Mouse (Mus musculus): ENCODE data around the gene Prkg1.
"Not testable (repeated sequence)": the region's sequence is repeated elsewhere in the genome, so short reads cannot be mapped to it uniquely, and the experiment has no call there.

The Prkg1 gene

DNA sequence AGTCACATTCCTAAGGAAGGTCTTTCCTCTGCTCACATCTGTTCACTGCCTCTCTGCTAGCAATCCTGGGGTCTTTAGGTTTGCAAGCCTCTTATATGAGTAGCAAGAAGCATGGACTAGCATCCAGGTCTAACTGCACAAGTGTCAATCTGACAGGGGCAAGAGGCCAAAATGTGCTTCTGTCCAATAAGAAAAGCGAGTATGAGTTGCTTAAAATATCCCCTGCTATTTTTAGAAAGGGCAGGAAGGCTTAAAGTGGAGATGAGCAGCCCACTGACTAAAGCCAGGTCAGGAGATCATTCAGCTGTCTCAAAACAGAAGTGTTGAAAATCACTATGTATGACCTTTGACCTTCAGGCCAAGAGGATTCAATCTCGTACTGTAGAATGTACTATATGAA, 1139.4 kb downstream of the Prkg1 start:
- DNase-seq (ENCODE audit: low spot score in 2 of 2), result no peak

- no peak for DNase-seq (ENCODE audit: low spot score in 2 of 2)
Measured at GRCm38 (mm10) chr19:30623620-30624019, 1141.2 kb downstream of the Prkg1 start.

DNA sequence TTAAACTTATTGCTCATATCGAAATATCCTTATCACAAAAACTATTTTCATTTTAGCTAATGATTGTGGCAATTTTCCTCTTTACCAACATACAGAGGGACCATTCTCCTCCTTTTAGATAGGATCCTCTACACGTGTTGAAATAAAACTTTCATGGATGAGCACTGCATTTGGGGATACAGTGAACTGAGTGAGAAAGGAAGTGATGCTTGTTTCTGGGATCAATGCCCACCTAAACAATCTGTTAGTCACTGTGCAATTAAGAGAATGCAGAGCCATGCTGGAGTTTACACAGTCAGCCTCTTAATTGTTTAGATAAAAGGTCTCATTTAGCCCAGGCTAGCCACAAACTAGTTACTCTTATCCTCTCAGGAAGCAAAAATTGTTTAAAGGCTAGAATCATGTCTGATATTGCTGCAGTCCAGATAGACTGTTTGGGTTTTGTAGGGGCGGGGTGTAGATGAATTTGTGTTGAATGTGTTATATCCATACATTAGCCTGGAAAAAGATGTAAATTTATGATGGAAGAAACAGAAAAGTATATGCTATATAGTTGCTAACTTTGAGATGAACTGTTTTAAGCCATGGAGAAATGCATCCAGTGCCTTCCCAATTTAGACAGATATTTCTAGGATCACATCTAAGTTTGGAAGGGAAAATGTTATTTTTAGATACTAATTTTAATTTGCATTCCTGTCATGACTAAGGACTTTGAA, 1151.5 kb downstream of the Prkg1 start:
- DNase-seq (ENCODE audit: low spot score in 2 of 2), result no peak

DNA sequence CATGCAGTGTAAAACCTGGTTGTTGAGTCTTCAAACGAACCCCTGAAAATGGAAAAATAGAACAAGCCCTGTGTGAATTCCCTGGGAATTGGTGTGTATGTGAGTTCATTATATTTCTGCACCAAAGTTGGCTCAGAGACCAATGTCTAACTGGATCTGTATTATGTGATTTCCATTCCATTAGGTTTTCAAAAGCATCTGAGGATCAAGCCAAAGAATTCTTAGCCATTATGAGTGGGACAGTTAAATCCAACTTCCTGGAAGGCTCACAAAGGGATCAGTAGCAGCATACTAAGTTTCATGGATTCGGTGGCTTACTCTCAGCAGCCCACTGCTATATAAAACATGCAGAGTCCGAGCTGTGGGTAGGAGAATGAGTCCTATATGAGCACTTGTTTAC, 1178.5 kb downstream of the Prkg1 start:
- DNase-seq (ENCODE audit: low spot score in 2 of 2), result no peak

GRCm38 (mm10) chr19:30564516-30564915, 1200.3 kb downstream of the Prkg1 start:
- DNase-seq (ENCODE audit: low spot score in 2 of 2), result no peak

DNA sequence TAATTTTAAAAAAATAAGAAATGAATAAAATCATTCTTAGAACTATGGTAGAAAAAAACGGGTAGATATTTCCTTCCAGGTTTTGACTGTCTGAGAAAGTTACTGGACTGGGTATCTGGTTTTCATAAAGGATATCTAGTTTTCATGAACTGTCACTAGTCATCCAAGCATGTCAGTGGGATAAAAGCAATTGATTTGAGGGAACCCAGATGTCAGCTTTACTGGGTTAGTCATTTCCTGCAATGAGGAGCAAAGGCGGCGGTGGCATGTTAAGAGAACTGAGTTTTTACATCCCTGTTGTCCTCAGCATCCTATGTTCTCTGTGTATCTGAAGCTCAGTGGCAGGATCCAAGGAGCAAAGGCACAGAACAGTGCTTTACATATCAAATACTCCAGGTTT, 1201.0 kb downstream of the Prkg1 start:
- DNase-seq (ENCODE audit: low spot score in 2 of 2), result no peak

DNA sequence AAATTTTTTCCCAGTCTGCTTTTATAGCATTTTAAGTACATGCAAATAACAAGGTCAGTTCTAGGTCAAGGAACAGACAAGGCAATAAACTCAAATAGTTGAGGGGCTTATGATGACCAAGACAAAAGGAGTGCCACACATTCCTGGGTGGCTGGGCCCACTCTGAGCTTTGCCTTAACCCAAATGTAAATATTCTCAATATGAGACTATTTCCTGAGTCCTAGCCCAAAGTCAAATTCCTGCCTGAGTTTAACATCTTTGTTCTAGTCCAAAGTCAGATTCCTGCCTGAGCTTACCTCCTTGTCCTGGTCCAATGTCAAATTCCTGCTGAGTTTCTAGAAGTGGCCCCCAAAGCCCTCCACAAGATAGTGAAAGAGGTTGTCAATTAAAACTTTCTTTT, 1206.8 kb downstream of the Prkg1 start:
- no peak for DNase-seq (ENCODE audit: low spot score in 2 of 2)

DNA sequence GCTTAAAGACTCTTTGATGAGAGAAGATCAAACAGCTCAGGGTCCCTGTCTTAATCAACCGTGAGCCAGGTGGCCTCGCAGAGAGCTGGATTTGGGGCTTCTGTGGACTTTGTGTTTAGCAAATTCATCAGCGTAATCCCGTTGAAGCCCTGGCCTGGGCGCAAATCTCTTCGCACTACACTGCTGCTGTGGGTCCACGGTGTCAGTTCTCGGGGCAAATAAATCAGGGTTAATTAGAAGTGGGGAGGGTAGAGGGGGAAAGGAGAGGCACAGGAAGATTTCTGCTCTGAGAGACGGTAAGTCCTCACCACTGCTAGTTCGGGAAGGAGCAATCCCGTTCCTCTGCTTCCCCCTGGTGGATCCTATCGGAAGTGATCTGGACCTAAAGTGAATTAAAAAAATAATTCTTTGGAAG, 1210.4 kb downstream of the Prkg1 start:
- peak; percentile 14 to 37 for DNase-seq (ENCODE audit: low spot score in 2 of 2)

GRCm38 (mm10) chr19:30553740-30554139, 1211.1 kb downstream of the Prkg1 start:
- no peak for DNase-seq (ENCODE audit: low spot score in 2 of 2)

DNA sequence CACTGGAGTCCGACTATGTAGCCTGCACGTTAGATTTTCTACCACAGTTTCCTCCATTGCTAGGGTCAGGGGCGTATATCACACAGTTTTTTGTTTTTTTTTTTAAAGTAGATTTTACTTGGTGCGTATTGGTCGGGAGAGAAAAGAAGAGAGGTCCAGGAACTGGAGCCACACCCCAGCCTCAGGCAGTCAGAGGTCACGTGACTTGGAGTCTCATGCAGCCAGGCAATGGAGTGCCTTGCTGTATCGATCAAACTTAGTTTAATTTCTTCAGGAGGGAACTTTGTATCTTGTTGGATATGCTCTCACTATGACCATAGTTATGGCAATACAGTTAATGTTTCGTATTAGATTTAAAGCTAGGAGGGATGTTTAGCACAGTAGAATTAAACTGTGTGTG, 1212.6 kb downstream of the Prkg1 start:
- DNase-seq (ENCODE audit: low spot score in 2 of 2), result no peak

GRCm38 (mm10) chr19:30549854-30550647, 1214.8 kb downstream of the Prkg1 start:
- no peak for DNase-seq (ENCODE audit: low spot score in 2 of 2)

DNA sequence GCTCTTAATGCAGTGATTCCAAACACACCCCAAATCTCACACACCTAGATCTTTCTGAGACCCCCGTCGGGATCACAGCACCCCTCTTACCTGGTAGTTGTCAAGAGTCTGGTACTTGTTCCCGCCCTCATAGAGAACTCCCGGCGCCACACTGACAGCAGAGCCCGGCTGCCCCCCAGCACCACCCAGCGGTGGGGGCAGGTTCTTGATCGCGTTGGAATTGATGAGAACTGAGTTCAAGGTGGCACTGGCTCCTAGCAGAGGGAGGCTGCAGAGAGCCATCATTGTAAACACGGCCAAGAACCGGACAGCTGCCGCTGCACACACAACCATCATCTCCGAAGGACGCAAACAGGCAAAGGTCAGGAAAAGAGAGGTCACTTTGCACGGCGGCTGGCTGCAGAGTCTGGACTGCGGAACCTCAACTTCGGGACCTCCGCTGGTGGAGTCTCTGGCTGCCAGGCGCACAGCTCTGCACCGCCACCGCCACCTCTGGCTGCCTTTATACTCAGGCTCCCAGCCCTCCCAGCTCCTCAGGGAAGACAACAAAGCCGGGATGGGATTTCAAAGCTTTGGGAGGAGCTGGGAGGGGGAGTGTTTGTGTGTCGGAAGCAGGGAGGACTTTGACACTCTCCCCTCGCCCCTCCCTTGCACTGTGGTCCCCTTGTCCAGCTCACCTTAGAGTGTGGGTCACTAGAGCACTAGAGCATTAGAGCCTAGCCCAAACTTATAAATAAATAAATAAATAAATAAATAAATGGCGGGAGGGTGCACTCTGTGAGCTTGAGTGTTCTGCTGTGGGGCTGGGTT, 1215.6 kb downstream of the Prkg1 start, which contains the start of gene Dkk1:
Gene Dkk1 (minus strand): TSS at position 622 of the 810 bp plus-strand sequence.
- no peak for DNase-seq (ENCODE audit: low spot score in 2 of 2)

GRCm38 (mm10) chr19:30548411-30549043, 1216.3 kb downstream of the Prkg1 start:
- DNase-seq (ENCODE audit: low spot score in 2 of 2), result no peak

GRCm38 (mm10) chr19:30539365-30539941, 1225.4 kb downstream of the Prkg1 start:
- not testable (repeated sequence) for DNase-seq (ENCODE audit: low spot score in 2 of 2)

GRCm38 (mm10) chr19:30516771-30517170, 1248.1 kb downstream of the Prkg1 start:
- no peak for DNase-seq (ENCODE audit: low spot score in 2 of 2)

Data from right cerebral cortex, postnatal 36 days (tissue).